15 mouse cellular contexts compared by ENCODE assay signal in the genomic region with DNA sequence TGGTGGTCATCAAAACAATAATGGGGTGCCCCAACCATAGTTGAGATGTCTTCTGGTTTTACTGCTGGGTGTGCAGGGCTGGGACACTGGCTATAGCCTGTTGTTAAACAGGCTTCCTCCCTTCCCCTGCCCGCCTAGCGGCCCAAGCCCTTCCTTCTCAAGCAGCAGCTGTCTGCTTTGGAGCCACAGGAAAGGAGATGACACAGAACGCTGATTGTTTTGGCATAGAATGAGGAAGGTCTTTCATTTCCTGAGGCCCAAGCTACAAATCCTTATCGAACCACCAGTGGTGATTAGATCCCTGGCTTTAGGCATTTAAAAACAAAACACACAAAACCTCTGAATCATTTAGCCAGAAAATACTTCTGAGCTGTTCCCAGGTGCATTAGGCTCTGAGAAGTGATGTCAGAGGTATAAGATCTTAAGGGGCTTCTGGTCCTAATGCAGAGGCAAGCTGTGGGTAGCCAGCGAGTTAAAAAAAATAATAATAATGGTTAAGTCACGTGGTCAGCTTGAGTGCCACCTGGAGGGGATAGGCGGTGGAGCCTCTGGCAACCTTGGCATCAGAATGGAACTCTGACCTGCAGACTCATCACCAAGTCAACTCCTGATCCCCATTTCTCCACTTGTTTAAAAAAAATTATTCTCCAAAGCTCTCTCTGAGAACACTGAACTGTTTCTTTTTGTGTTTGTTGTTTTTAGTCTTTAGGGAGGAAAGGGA. TPM values are rescaled to one million over a fixed set of nuclear protein-coding genes. Genes with fewer than 3 reads are reported as not detected.
A peak's percentile ranks its signal among the peaks of the same experiment; 100 is the strongest.
DNase-seq lines count a peak whose midpoint lies in the region; ATAC-seq and TF ChIP-seq lines count a peak whose summit lies in the region.
"Had no signal": no experiment of that assay in that cellular context is flagged by ENCODE, and none has a peak within 500 bp of the region (broad histone marks: within the 10 kb centered on the region; RNA-seq: fewer than 3 reads in every experiment).

No protein-coding gene starts in this region.

- no peak overlapping the region for H3K9ac ChIP-seq in heart, embryonic 14.5 days (ENCODE audit: low read length)
- H3K9ac ChIP-seq in midbrain, embryonic 16.5 days (ENCODE audit: low read depth, low read length) = no peak overlapping the region
- no peak overlapping the region for H3K9ac ChIP-seq in midbrain, embryonic 13.5 days (replicated peaks)
- H3K9ac ChIP-seq: embryonic facial prominence, embryonic 15.5 days; hindbrain, embryonic 12.5 days; neural tube, embryonic 12.5 days had no signal

- 0 out of 2 replicates have a peak, but pooled peaks have one; percentile 38 for ATAC-seq in heart, embryonic 14.5 days (ENCODE audit: insufficient number of reproducible peaks, insufficient read depth, low FRiP score, low read depth)
- ATAC-seq in midbrain, embryonic 16.5 days = no peak
- ATAC-seq in midbrain, embryonic 13.5 days = no peak

- H3K36me3 ChIP-seq in heart, embryonic 14.5 days (ENCODE audit: control insufficient read depth, insufficient read depth, low read length) = no peaks in the 10 kb centered on the region
- no peaks in the 10 kb centered on the region for H3K36me3 ChIP-seq in midbrain, embryonic 16.5 days (ENCODE audit: control insufficient read depth, insufficient read depth, low read length)
- H3K36me3 ChIP-seq in midbrain, embryonic 13.5 days = no peaks in the 10 kb centered on the region
- no peaks in the 10 kb centered on the region for H3K36me3 ChIP-seq in myocyte (ENCODE audit: control insufficient read depth, insufficient read depth)
- H3K36me3 ChIP-seq: embryonic facial prominence, embryonic 15.5 days; hindbrain, embryonic 12.5 days; neural tube, embryonic 12.5 days had no signal

- no peak for DNase-seq in heart, adult 9 months (ENCODE audit: low spot score in 2 of 2)
- peak; percentile 32 to 45 for DNase-seq in heart, postnatal 10 days
- no peak for DNase-seq in right cerebral cortex, adult 18-20 months
- DNase-seq in spleen, postnatal 4 days (ENCODE audit: low spot score in 2 of 2) = no peak
- DNase-seq: cerebellum, postnatal 25 days; left cerebral cortex, postnatal 4 days; thymus, postnatal 25 days had no signal

- no peaks in the 10 kb centered on the region for H3K79me2 ChIP-seq in myocyte (ENCODE audit: control insufficient read depth, insufficient read depth)

- H3K9me3 ChIP-seq in heart, embryonic 14.5 days (ENCODE audit: control insufficient read depth, low read length) = no peaks in the 10 kb centered on the region
- H3K9me3 ChIP-seq in midbrain, embryonic 16.5 days (replicated peaks; ENCODE audit: control insufficient read depth, low read length, poor library complexity, severe bottlenecking) = no peaks in the 10 kb centered on the region
- H3K9me3 ChIP-seq in midbrain, embryonic 13.5 days = no peaks in the 10 kb centered on the region
- H3K9me3 ChIP-seq: embryonic facial prominence, embryonic 15.5 days; hindbrain, embryonic 12.5 days; neural tube, embryonic 12.5 days had no signal

- no peak for TF ChIP-seq POLR2A in myocyte (IDR thresholded peaks at IDR 0.05; ENCODE audit: insufficient read length, low read depth)

- H3ac ChIP-seq in myocyte (ENCODE audit: control insufficient read depth, insufficient read length) = no peak overlapping the region

- intact Hi-C loops in heart, postnatal 10 days (cut with DNase I) = no loop called here

- no peaks in the 10 kb centered on the region for H3K27me3 ChIP-seq in heart, embryonic 14.5 days (ENCODE audit: control insufficient read depth, insufficient read depth, low read length)
- no peaks in the 10 kb centered on the region for H3K27me3 ChIP-seq in midbrain, embryonic 16.5 days (ENCODE audit: control insufficient read depth, insufficient read depth, low read depth, low read length)
- no peaks in the 10 kb centered on the region for H3K27me3 ChIP-seq in midbrain, embryonic 13.5 days
- H3K27me3 ChIP-seq in myocyte (ENCODE audit: control insufficient read depth, insufficient read depth, insufficient read length) = no peaks in the 10 kb centered on the region
- H3K27me3 ChIP-seq: embryonic facial prominence, embryonic 15.5 days; hindbrain, embryonic 12.5 days; neural tube, embryonic 12.5 days had no signal

- peak overlapping the region; percentile 26 to 43; a peak in 1 of 4 replicates for H3K27ac ChIP-seq in heart, embryonic 14.5 days (replicated peaks in 1 of 2; ENCODE audit: control insufficient read depth in 1 of 2, insufficient read depth in 1 of 2, low read depth in 2 of 2, low read length in 2 of 2)
- H3K27ac ChIP-seq in midbrain, embryonic 16.5 days (ENCODE audit: low read length) = peak overlapping the region; percentile 12; the same call in 1 of the 2 replicates
- H3K27ac ChIP-seq in midbrain, embryonic 13.5 days = no peak overlapping the region
- H3K27ac ChIP-seq: embryonic facial prominence, embryonic 15.5 days; hindbrain, embryonic 12.5 days; macrophage; neural tube, embryonic 12.5 days had no signal

- no peak overlapping the region for H3K4me2 ChIP-seq in heart, embryonic 14.5 days (ENCODE audit: low read length)
- no peak overlapping the region for H3K4me2 ChIP-seq in midbrain, embryonic 16.5 days (ENCODE audit: low read length)
- no peak overlapping the region for H3K4me2 ChIP-seq in midbrain, embryonic 13.5 days (replicated peaks)
- H3K4me2 ChIP-seq in myocyte (ENCODE audit: low read depth) = no peak overlapping the region
- H3K4me2 ChIP-seq: embryonic facial prominence, embryonic 15.5 days; hindbrain, embryonic 12.5 days; neural tube, embryonic 12.5 days had no signal

- WGBS in heart, embryonic 14.5 days = 39% methylated on average over 7 of the region's 7 CpGs
- WGBS in midbrain, embryonic 16.5 days = 58% methylated on average over 7 of the region's 7 CpGs
- 69% methylated on average over 7 of the region's 7 CpGs for WGBS in midbrain, embryonic 13.5 days

- H3K4me1 ChIP-seq in heart, embryonic 14.5 days (ENCODE audit: control insufficient read depth in 2 of 2, insufficient read depth in 2 of 2, low read length in 2 of 2) = peaks cover 10 to 14% of the 10 kb centered on the region in 2 experiments; a peak in 3 of 4 replicates
- H3K4me1 ChIP-seq in midbrain, embryonic 16.5 days (ENCODE audit: control insufficient read depth, insufficient read depth, low read length) = no peaks in the 10 kb centered on the region; the same call in 1 of the 2 replicates
- H3K4me1 ChIP-seq in midbrain, embryonic 13.5 days (replicated peaks) = no peaks in the 10 kb centered on the region
- H3K4me1 ChIP-seq: neural tube, embryonic 12.5 days had no signal

- H3K4me3 ChIP-seq in heart, embryonic 14.5 days (ENCODE audit: control insufficient read depth in 1 of 2, insufficient read depth in 1 of 2, low read depth in 1 of 2, low read length in 2 of 2) = no peak overlapping the region
- H3K4me3 ChIP-seq in midbrain, embryonic 16.5 days (ENCODE audit: low read depth, low read length) = no peak overlapping the region
- H3K4me3 ChIP-seq in midbrain, embryonic 13.5 days (replicated peaks) = no peak overlapping the region
- H3K4me3 ChIP-seq in myocyte = no peak overlapping the region
- H3K4me3 ChIP-seq: embryonic facial prominence, embryonic 15.5 days; hindbrain, embryonic 12.5 days; neural tube, embryonic 12.5 days had no signal

TF ChIP-seq in myocyte, 11 proteins besides CTCF, POLR2A, EP300 and RAD21:
- TF ChIP-seq TCF12 (IDR thresholded peaks at IDR 0.05; ENCODE audit: insufficient read depth, poor library complexity, severe bottlenecking) = no peak
- no peak for TF ChIP-seq REST (IDR thresholded peaks at IDR 0.05; ENCODE audit: insufficient read depth, insufficient read length)
- TF ChIP-seq TCF3 (IDR thresholded peaks at IDR 0.05; ENCODE audit: insufficient read length, low read depth) = no peak
- TF ChIP-seq SRF (IDR thresholded peaks at IDR 0.05; ENCODE audit: control insufficient read depth, insufficient read length, low read depth) = no peak
- TF ChIP-seq MAX (IDR thresholded peaks at IDR 0.05; ENCODE audit: low read depth) = no peak
- TF ChIP-seq POLR2AphosphoS2 (IDR thresholded peaks at IDR 0.05; ENCODE audit: insufficient read length, low read depth) = no peak
- peak in 1 of 3 experiments; percentile 23 for TF ChIP-seq MYOD1 (IDR thresholded peaks at IDR 0.05; ENCODE audit: control insufficient read depth in 1 of 3, insufficient read length in 2 of 3, low read depth in 2 of 3)
- peak; percentile 27 for TF ChIP-seq USF1 (IDR thresholded peaks at IDR 0.05; ENCODE audit: low read depth)
- TF ChIP-seq CEBPB (IDR thresholded peaks at IDR 0.05; ENCODE audit: insufficient read depth, poor library complexity, severe bottlenecking) = no peak
- TF ChIP-seq MYOG (IDR thresholded peaks at IDR 0.05; ENCODE audit: control insufficient read depth in 1 of 3, insufficient read depth in 1 of 3, insufficient read length in 2 of 3, low read depth in 2 of 3) = no peak

RNA-seq across cellular contexts. Expression of a gene that starts 47.2 kb away (rescaled TPM):
- 22.1 and 23.5 TPM in 2 replicates for polyA plus RNA-seq in heart, embryonic 14.5 days (2014; fragmentation: Nextera tagmentation; extraction: Ambion mirVana)
- polyA plus RNA-seq in midbrain, embryonic 16.5 days (2015; fragmentation: Nextera tagmentation; extraction: Ambion mirVana) = 103 and 128 TPM in 2 replicates
- 90.5 and 101 TPM in 2 replicates for polyA plus RNA-seq in midbrain, embryonic 13.5 days (2015; fragmentation: Nextera tagmentation; extraction: Ambion mirVana)
- 10 to 100 TPM; 14.2 to 20.8 TPM for total RNA-seq in heart, postnatal 10 days (2021)
- 38.0 TPM for polyA plus RNA-seq in myocyte (2012; fragmentation: generic; extraction: Trizol)

Comparison
In these comparisons a context has a peak if more than half of its experiments do, and no peak if none do; other contexts are left out.
1. DNase-seq: peak in heart, postnatal 10 days (2 of 2); none in heart, adult 9 months (0 of 2), right cerebral cortex, adult 18-20 months (single experiment) and spleen, postnatal 4 days (0 of 2).